Mouse (Mus musculus) fat pad, adult 2 months (tissue): Measurements from ENCODE around the gene Vwce.

ENCODE experiments used
- DNase-seq: peaks from one replicate; pipeline ENCODE4 v3.0.0-alpha.2; 2011; ENCODE audit warnings: low read depth, low spot score; ENCODE audit errors: extremely low read depth

Vwce gene

GRCm38 (mm10) chr19:10640589-10641378 is 6.8 kb downstream of the Vwce start:
- no peak for DNase-seq

GRCm38 (mm10) chr19:10645616-10646015 is 11.6 kb downstream of the Vwce start:
- no peak for DNase-seq

- no peak for DNase-seq
These were observed 14.1 kb downstream of the Vwce start for GRCm38 (mm10) chr19:10648156-10648555.

DNA sequence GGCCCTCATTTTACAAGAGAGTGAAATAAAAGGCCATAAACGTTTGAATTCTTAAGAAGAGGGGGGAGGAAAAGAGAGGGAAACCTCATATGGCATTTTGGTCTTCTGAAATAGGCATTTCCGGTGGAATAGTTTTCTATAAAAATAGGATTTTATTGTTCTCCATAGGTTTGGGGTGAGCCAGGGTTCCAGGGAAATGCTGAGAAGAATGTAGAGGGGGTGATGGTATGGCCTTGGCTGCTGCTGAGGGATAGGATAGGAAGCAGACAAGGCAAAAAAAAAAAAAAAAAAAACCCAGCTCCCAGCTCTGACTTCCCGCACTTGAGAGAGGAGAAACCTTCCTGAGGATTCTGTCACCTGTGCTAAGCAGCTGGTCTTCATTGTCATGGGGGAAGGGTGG is 22.0 kb downstream of the Vwce start:
- no peak for DNase-seq

- DNase-seq = no peak
These were observed 23.7 kb downstream of the Vwce start for GRCm38 (mm10) chr19:10657742-10658141.

GRCm38 (mm10) chr19:10658406-10658805 is 24.4 kb downstream of the Vwce start:
- no peak for DNase-seq

DNA sequence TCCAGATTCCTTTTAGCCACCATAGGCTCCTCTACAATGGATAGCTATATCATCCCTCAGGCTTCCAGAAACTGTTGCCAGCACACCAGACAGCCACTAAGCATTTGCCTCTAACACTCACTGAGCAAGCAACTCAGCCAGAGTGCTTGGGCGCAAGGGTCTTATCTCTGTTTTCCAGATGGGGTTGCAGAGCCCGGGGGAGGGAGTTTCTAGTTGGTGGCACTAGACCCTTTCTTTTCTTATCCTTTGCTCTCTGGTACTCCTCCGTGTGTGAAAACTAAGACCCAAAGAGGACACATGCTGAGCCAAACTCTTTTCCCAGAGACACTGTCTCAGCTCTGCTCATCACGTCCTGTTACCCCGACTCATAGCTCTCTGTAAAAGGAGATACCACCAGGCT is 27.4 kb downstream of the Vwce start:
- no peak for DNase-seq

GRCm38 (mm10) chr19:10661919-10662318 is 27.9 kb downstream of the Vwce start:
- DNase-seq = no peak

- no peak for DNase-seq
These were observed 28.7 kb downstream of the Vwce start for GRCm38 (mm10) chr19:10662665-10663064.

DNA sequence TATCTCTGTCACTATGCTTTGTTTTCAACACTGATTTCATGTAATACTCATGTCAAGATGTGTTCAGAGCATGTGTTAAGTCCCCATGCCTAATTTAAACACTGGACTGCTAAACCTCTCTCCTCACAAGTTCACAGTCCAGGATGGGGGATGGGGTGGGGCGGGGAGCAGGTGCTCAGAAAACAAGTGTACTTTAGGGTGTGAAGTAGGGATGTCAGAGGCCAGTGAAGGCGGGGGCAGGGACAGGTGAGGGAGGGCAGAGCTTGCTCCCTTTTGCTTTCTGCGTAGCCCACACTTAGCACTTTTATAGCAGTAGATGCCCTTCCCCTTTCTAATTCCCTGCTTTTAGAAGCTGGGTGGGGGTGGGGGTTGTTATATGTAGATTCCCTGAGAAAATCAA is 31.1 kb downstream of the Vwce start:
- DNase-seq = no peak

GRCm38 (mm10) chr19:10665499-10665898 is 31.5 kb downstream of the Vwce start:
- DNase-seq = no peak

- DNase-seq = no peak
These were observed 37.3 kb downstream of the Vwce start for GRCm38 (mm10) chr19:10671319-10671718.

- no peak for DNase-seq
These were observed 37.9 kb downstream of the Vwce start for GRCm38 (mm10) chr19:10671854-10672417.

GRCm38 (mm10) chr19:10673275-10673674 is 39.3 kb downstream of the Vwce start:
- no peak for DNase-seq

GRCm38 (mm10) chr19:10676656-10677055 is 42.6 kb downstream of the Vwce start:
- DNase-seq = no peak

GRCm38 (mm10) chr19:10677915-10678771 is 44.1 kb downstream of the Vwce start, which contains the start of gene Pga5:
Gene Pga5 (minus strand): TSS chr19:10678071.
- no peak for DNase-seq

DNA sequence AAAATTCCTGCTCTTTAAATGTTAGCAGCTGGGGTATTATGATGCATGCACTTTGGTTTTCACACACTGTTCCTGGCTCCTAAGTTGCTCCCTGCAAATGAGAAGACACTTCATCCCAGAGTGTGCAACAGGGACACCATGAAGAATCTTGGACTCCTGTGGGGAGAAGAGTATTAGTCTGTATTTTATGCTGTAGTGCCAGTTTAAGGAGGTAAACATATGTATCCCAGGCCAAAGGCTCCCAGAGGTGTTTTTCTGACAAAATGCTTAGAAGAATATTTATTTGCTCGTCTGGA is 44.7 kb downstream of the Vwce start:
- no peak for DNase-seq

GRCm38 (mm10) chr19:10681571-10681970 is 47.6 kb downstream of the Vwce start:
- no peak for DNase-seq

- DNase-seq = no peak
These were observed 51.1 kb downstream of the Vwce start for GRCm38 (mm10) chr19:10685081-10685480.

- DNase-seq = no peak
These were observed 51.7 kb downstream of the Vwce start for GRCm38 (mm10) chr19:10685727-10686126.

DNA sequence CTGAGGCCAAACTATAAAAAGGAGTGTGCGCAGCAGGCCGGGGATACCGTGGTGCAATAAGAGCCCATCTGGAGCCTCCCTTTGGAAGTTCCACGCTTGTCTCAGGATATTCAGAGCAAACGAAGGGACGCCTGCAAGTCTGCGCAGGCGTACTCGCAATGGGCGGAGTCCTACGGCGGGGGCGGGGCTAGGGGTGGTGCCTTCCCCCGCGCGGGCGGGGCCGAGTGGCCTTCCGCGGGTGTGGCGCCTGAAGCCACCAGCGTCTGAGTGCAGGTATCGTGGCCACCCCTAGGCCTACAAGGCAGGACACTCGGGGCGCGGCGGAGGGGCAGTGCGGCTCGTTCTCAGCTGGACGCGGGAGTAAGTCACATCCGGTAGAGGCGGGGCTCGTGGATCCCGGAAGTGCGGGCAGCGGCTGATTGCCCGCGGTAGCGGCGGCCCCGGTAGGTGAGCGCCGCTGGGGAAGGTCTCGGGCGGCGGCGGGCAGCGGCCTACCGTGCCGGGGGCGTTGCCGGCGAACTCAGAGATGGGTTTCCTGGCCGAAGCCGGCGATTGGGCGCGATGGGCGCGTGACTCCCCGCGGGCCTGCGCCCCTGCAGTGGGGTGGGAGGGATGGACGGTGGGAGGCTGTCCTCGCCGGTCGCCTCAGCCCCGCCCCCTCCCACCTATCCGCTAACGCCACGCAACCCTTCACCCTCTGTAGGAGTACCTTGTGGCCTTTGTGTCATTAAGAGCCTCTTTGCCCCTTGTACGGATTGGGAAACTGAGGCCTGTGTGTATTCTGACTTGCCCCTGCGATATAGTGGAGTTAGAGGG is 54.7 kb downstream of the Vwce start, which contains the start of gene Vps37c:
Gene Vps37c, plus strand, starts transcription at position 199 of the 816 bp plus-strand sequence.
- no peak for DNase-seq
